Mouse (Mus musculus): ENCODE measurements around the gene Olfr815.
"Not testable (repeated sequence)": the region's sequence is repeated elsewhere in the genome, so short reads cannot be mapped to it uniquely, and the experiment has no call there.

Olfr815 gene

DNA sequence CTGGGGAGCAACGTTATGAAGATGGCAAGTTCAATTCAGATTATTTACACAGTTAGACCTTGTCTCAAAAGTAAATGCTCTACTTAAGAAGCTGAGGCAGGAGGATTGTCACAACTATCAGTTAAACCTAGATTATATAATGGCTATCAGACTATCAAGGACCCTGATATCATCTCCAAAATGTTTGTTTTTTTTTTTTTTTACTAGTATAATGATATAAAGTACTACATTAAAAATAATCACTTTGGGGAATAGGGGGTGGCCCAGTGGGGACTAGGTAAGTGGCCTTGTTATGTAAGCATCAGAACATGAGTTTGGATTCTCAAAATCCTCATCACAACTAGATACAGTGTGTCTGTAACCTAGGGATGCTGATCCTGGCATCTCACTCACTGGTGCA, at the start of gene Olfr815:
Gene Olfr815 (minus strand): TSS at position 101 of the 400 bp plus-strand sequence.
- not testable (repeated sequence) for DNase-seq (ENCODE audit: low spot score)

GRCm38 (mm10) chr10:129949000-129949399, 43.3 kb upstream of the Olfr815 start, which contains the start of gene Olfr818:
TSS of gene Olfr818 (minus strand) at chr10:129949100.
- no peak for DNase-seq (ENCODE audit: low spot score)

- no peak for DNase-seq (ENCODE audit: low spot score)
Observed at GRCm38 (mm10) chr10:129915497-129915896, 9.8 kb upstream of the Olfr815 start, which contains the start of gene Olfr816. TSS of gene Olfr816 (minus strand) at chr10:129915597.

DNA sequence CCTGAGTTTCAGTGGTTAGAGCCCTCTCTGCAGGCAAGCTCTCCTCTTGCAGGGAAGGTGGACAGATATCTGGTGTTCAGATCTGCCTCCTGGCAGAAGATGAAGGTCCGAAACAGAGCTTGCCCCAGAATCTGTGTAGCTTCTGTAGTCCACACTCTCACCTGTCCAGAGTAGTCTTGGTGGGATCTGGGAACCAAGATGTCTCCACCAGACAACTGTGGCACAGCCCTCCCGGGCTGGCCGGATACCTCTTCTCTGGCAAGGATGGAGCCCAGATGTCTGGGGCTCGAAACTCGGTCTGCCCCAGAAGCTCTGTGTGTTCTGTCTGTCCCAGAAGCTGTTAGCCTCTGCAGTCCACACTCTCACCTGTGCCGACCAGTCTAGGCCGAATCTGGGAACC, 19.7 kb downstream of the Olfr815 start:
- DNase-seq (ENCODE audit: low spot score), result no peak

DNA sequence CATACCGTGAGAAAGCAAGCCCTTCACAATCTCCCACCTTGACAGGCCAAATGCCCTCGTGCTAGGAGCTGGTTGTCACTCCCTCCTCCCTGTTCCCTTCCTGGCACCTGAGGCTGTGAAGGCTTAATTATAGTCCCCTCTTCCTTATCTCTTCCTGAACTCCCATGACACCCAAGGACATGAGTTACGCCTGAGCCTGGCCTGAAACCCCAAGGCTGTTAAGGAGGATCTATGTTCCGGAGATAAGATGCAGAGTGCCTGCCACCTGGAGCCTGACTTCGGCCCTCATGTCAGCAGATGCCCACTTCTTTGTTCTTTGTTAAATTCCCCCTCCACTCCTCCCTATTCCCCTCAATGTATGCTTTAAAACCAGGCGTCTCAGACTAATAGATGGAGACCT, 20.2 kb downstream of the Olfr815 start:
- DNase-seq (ENCODE audit: low spot score), result not testable (repeated sequence)

DNA sequence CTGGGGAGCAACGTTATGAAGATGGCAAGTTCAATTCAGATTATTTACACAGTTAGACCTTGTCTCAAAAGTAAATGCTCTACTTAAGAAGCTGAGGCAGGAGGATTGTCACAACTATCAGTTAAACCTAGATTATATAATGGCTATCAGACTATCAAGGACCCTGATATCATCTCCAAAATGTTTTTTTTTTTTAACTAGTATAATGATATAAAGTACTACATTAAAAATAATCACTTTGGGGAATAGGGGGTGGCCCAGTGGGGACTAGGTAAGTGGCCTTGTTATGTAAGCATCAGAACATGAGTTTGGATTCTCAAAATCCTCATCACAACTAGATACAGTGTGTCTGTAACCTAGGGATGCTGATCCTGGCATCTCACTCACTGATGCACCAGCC, 25.9 kb downstream of the Olfr815 start, which contains the start of gene Olfr814:
Gene Olfr814 (minus strand): TSS at position 101 of the 400 bp plus-strand sequence.
- DNase-seq (ENCODE audit: low spot score), result not testable (repeated sequence)

- no peak for DNase-seq (ENCODE audit: low spot score)
Observed at GRCm38 (mm10) chr10:129855067-129855466, 50.6 kb downstream of the Olfr815 start, which contains the start of gene Olfr813. TSS of gene Olfr813 (plus strand) at chr10:129855367.
